Mouse (Mus musculus): Measurements from ENCODE around the gene Cdkn1c.

DNA sequence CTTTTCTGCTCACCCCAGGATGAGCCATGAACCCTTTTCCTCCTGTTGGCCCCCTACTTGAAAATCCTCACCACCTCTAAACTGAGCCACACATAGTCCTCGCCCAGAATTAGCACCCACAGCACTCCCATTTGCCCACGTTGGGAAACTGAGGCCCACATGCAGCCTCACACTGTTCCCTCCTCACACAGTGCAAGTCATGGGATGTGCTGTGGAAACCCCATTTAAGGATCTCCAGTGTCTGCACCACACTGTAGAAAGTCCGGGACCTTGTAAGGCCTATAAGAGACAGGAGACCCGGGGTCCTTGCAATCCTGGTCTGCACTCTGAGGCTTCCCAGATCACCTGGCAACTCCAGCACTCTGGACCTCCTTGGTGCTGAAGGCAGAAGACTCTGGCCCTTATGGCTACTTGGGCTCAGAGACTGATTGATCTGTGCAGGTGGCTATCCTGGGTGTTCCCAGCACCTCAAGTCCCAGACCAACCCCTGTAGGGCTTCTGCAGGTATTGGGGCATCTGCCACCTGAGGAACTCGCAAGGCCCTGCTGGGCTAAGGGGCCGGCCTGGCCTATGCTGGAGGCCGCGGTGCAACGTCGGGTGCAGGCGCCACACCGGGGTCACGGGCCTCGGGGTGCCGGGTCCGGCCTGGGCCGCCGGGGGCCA is 23.5 kb downstream of the Cdkn1c start:
- TF ChIP-seq EP300 (IDR thresholded peaks at IDR 0.05; ENCODE audit: low read depth) (no peak), CTCF (IDR thresholded peaks at IDR 0.05; ENCODE audit: low read depth) (no peak)

Data from liver, embryonic 14.5 days (tissue).